Mouse (Mus musculus) limb, embryonic 11.5 days (tissue): ENCODE data around the gene Sulf2. TPM values are rescaled to one million over a fixed set of nuclear protein-coding genes. Genes with fewer than 3 reads are reported as not detected.
"Not testable (repeated sequence)": the region's sequence is repeated elsewhere in the genome, so short reads cannot be mapped to it uniquely, and the experiment has no call there.

ENCODE experiments used
- ATAC-seq: fragments of 200-750 bp; cut with Nextera tagmentation; 2 replicates; pipeline ENCODE4 v1.8.0; 2017; ENCODE audit warnings: low read depth; ENCODE audit not compliant: insufficient number of reproducible peaks, low FRiP score, low TSS enrichment
- DNase-seq: peaks from one replicate; pipeline ENCODE4 v3.0.0-alpha.2; 2015; ENCODE audit warnings: low spot score
- H3K27ac ChIP-seq: fragments of 300-500 bp; sonication (generic); replicated peaks from 2 replicates; pipeline ENCODE4 v1.5.1; 2014; ENCODE audit warnings: low read depth, mild to moderate bottlenecking, low read length
- H3K27me3 ChIP-seq: fragments of 300-500 bp; sonication (generic); 2 replicates; pipeline ENCODE4 v1.6.1; 2014; ENCODE audit warnings: mild to moderate bottlenecking, low read length, mixed read lengths; ENCODE audit not compliant: control insufficient read depth, insufficient read depth
- H3K36me3 ChIP-seq: fragments of 300-500 bp; sonication (generic); 2 replicates; pipeline ENCODE4 v1.6.1; 2014; ENCODE audit warnings: mild to moderate bottlenecking, low read length, moderate library complexity, mixed read lengths; ENCODE audit not compliant: control insufficient read depth, insufficient read depth
- H3K4me1 ChIP-seq: fragments of 300-500 bp; sonication (generic); 2 replicates; pipeline ENCODE4 v1.6.1; 2014; ENCODE audit warnings: low read length, mixed read lengths; ENCODE audit not compliant: control insufficient read depth, insufficient read depth
- H3K4me2 ChIP-seq: fragments of 300-500 bp; sonication (generic); 2 replicates; pipeline ENCODE4 v1.6.1; 2014; ENCODE audit warnings: low read depth, mild to moderate bottlenecking, moderate library complexity; ENCODE audit not compliant: severe bottlenecking
- H3K4me3 ChIP-seq: fragments of 300-500 bp; sonication (generic); 2 replicates; pipeline ENCODE4 v1.5.1; 2014; ENCODE audit warnings: low read depth, low read length
- H3K9ac ChIP-seq: fragments of 300-500 bp; sonication (generic); 2 replicates; pipeline ENCODE4 v1.6.1; 2014; ENCODE audit warnings: mild to moderate bottlenecking, low read length
- H3K9me3 ChIP-seq: fragments of 300-500 bp; sonication (generic); 2 replicates; pipeline ENCODE4 v1.6.1; 2016; ENCODE audit warnings: low read length; ENCODE audit not compliant: control insufficient read depth
- WGBS: fragments of 180-500 bp; shearing (Covaris S2); extraction: QIAGEN DNeasy Blood & Tissue Kit; methylation state at CpG from one replicate; pipeline ENCODE4 v1.1.7; 2014; 5-methylcytosine and 5-hydroxymethylcytosine counted together
- polyA plus RNA-seq: library from polyadenylated mRNA; unstranded; fragments of >200 nt; fragmentation: Nextera tagmentation; extraction: Ambion mirVana; gene quantifications from 2 replicates; pipeline ENCODE4 v1.2.1, GENCODE M21; 2014

Gene Sulf2
- polyA plus RNA-seq, 1 experiment from 2014 or later, result 193 TPM

DNA sequence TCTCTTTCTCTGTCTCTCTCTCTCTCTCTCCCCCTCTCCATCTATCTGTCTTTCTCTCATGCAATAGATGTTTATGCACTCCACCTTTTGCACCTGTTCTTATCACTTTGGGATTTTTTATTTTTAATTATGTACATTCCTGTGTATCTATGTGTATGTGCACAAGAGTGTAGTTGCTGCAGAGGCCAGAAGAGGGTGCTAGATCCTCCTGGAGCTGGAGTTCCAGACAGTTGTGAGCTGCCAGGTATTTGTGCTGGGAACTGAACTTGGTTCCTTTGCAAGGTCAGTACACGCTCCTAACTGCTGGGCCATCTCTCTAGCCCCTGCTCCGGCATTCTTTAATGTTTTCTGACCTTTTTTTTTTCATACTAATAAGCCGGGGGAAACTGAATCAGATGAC lies 38.0 kb upstream of the Sulf2 start:
- 89% methylated on average over 3 of the region's 3 CpGs for WGBS

GRCm38 (mm10) chr2:166190816-166191215 lies 35.4 kb upstream of the Sulf2 start:
- Histone ChIP-seq H3K4me1 (peaks cover 31% of the 10 kb centered on the region), H3K27ac (peak overlapping the region; percentile 22), H3K4me3 (no peak overlapping the region), H3K9ac (no peak overlapping the region), H3K4me2 (no peak overlapping the region), H3K9me3 (no peaks in the 10 kb centered on the region), H3K36me3 (no peaks in the 10 kb centered on the region), H3K27me3 (no peaks in the 10 kb centered on the region)
- DNase-seq (no peak), ATAC-seq (no peak)
- WGBS, result 37% methylated on average over 8 of the region's 8 CpGs

More for the DNA sequence above, 38.0 kb upstream of the Sulf2 start:
- no peak for ATAC-seq
- Histone ChIP-seq H3K36me3 (no peaks in the 10 kb centered on the region), H3K4me3 (no peak overlapping the region), H3K9ac (no peak overlapping the region), H3K4me1 (peaks cover 42% of the 10 kb centered on the region), H3K4me2 (no peak overlapping the region), H3K27ac (no peak overlapping the region), H3K9me3 (no peaks in the 10 kb centered on the region), H3K27me3 (no peaks in the 10 kb centered on the region)
- DNase-seq, result no peak

- no peak overlapping the region for H3K4me2 ChIP-seq
- H3K27me3 ChIP-seq, result no peaks in the 10 kb centered on the region
- ATAC-seq (no peak), DNase-seq (no peak)
- no peak overlapping the region for H3K4me3 ChIP-seq
- no peak overlapping the region for H3K9ac ChIP-seq
- no peak overlapping the region for H3K27ac ChIP-seq
- 95% methylated on average over 11 of the region's 11 CpGs for WGBS
- no peaks in the 10 kb centered on the region for H3K9me3 ChIP-seq
- peaks cover 23% of the 10 kb centered on the region for H3K4me1 ChIP-seq
- H3K36me3 ChIP-seq, result no peaks in the 10 kb centered on the region
Measured at GRCm38 (mm10) chr2:166189191-166189590, 33.7 kb upstream of the Sulf2 start.

GRCm38 (mm10) chr2:166187874-166188453 lies 32.5 kb upstream of the Sulf2 start:
- H3K4me1 ChIP-seq, result peaks cover 23% of the 10 kb centered on the region
- whole genome bisulfite sequencing, result 71% methylated on average over 8 of the region's 11 CpGs
- H3K9ac ChIP-seq, H3K4me2 ChIP-seq, ATAC-seq, H3K4me3 ChIP-seq, H3K27me3 ChIP-seq, DNase-seq, H3K36me3 ChIP-seq, H3K9me3 ChIP-seq: not testable (repeated sequence)
- H3K27ac ChIP-seq, result peak overlapping the region; percentile 36; the same call in 1 of the 2 replicates

DNA sequence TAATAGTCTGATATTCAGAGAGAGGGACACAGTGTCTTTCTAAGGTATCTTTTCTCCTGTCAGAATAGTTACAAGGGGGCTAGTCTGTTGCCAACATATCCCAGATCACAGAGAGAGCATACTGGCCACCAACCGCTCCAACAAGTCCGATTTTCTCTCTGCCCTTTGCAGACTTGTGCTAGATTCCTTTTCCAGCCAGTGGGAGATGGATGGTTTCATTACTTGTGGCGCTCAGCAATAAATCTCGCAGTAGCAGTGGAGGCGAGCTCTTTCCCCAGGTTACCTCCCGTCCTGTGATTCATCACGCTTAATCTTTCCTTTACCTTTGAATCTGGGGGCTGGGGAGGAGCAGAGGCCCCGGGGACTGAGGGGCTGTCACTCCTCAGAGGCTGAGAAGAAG lies 31.9 kb upstream of the Sulf2 start:
- WGBS, result 4% methylated on average over 6 of the region's 8 CpGs
- peaks cover 24% of the 10 kb centered on the region for H3K4me1 ChIP-seq
- not testable (repeated sequence) for H3K9ac ChIP-seq, ATAC-seq, H3K4me3 ChIP-seq, H3K4me2 ChIP-seq, H3K36me3 ChIP-seq, H3K9me3 ChIP-seq, H3K27me3 ChIP-seq, DNase-seq
- H3K27ac ChIP-seq, result peak overlapping the region; percentile 74

- ATAC-seq (no peak), DNase-seq (no peak)
- Histone ChIP-seq H3K27ac (peak overlapping the region; percentile 74; the same call in 1 of the 2 replicates), H3K9me3 (no peaks in the 10 kb centered on the region), H3K4me3 (no peak overlapping the region), H3K4me2 (no peak overlapping the region), H3K27me3 (no peaks in the 10 kb centered on the region), H3K9ac (no peak overlapping the region), H3K4me1 (peaks cover 31% of the 10 kb centered on the region), H3K36me3 (no peaks in the 10 kb centered on the region)
- 71% methylated on average over 16 of the region's 16 CpGs for WGBS
Measured at GRCm38 (mm10) chr2:166186244-166186948, 30.9 kb upstream of the Sulf2 start.

DNA sequence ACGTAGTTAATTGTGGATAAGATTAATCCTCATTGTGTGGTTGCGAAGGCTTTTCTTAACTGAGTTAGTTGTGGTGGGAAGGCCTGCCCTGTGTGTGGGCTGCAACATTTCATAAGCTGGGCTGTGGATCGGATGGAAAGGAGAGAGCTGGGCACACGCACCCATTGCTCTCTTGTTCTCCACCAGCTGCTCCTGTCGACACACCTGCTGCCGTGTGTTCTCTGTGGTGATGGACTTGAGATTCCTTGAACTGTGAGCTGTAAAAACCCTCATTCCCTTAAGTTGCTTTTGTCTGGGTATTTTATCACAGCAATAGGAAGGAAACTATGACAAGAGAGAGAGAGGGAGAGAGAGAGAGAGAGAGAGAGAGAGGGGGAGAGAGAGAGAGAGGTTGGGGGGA lies 30.3 kb upstream of the Sulf2 start:
- Histone ChIP-seq H3K4me3 (no peak overlapping the region), H3K27ac (no peak overlapping the region), H3K4me1 (peaks cover 32% of the 10 kb centered on the region), H3K9ac (no peak overlapping the region), H3K4me2 (no peak overlapping the region), H3K9me3 (no peaks in the 10 kb centered on the region), H3K27me3 (no peaks in the 10 kb centered on the region), H3K36me3 (no peaks in the 10 kb centered on the region)
- no peak for ATAC-seq
- no peak for DNase-seq
- WGBS, result 84% methylated on average over 6 of the region's 6 CpGs

GRCm38 (mm10) chr2:166184417-166184816 lies 29.0 kb upstream of the Sulf2 start:
- Histone ChIP-seq H3K27ac (no peak overlapping the region), H3K36me3 (no peaks in the 10 kb centered on the region), H3K4me3 (no peak overlapping the region), H3K4me1 (peaks cover 39% of the 10 kb centered on the region), H3K27me3 (no peaks in the 10 kb centered on the region), H3K4me2 (no peak overlapping the region), H3K9me3 (no peaks in the 10 kb centered on the region), H3K9ac (no peak overlapping the region)
- DNase-seq (peak; percentile 54), ATAC-seq (no peak)
- 64% methylated on average over 6 of the region's 6 CpGs for WGBS
